Mouse (Mus musculus) liver, embryonic 11.5 days (tissue): Measurements from ENCODE around the gene Tpbgl. TPM values are rescaled to one million over a fixed set of nuclear protein-coding genes. Genes with fewer than 3 reads are reported as not detected.

Source experiments
- ATAC-seq: fragments of 200-750 bp; cut with Nextera tagmentation; replicated peaks from 2 replicates; pipeline ENCODE4 v1.8.0; 2017; ENCODE audit warnings: moderate number of reproducible peaks, mild to moderate bottlenecking, moderate TSS enrichment, moderate library complexity; ENCODE audit not compliant: low FRiP score
- DNase-seq: peaks from one replicate; pipeline ENCODE4 v3.0.0-alpha.2; 2017; ENCODE audit warnings: low spot score
- H3K27ac ChIP-seq: fragments of 300-500 bp; sonication (generic); 2 replicates; pipeline ENCODE4 v1.5.1; 2014; ENCODE audit warnings: mild to moderate bottlenecking, low read depth, low read length, control low read depth
- H3K27me3 ChIP-seq: fragments of 300-500 bp; sonication (generic); replicated peaks from 2 replicates; pipeline ENCODE4 v1.6.1; 2014; ENCODE audit warnings: low read length, mixed read lengths; ENCODE audit not compliant: control insufficient read depth, insufficient read depth
- H3K36me3 ChIP-seq: fragments of 300-500 bp; sonication (generic); 2 replicates; pipeline ENCODE4 v1.6.1; 2014; ENCODE audit warnings: mild to moderate bottlenecking, low read length, moderate library complexity, mixed read lengths; ENCODE audit not compliant: control insufficient read depth, insufficient read depth
- H3K4me1 ChIP-seq: fragments of 300-500 bp; sonication (generic); replicated peaks from 2 replicates; pipeline ENCODE4 v1.6.1; 2014; ENCODE audit warnings: low read length, mixed read lengths; ENCODE audit not compliant: control insufficient read depth, insufficient read depth
- H3K4me2 ChIP-seq: fragments of 300-500 bp; sonication (generic); 2 replicates; pipeline ENCODE4 v1.6.1; 2014; ENCODE audit warnings: mild to moderate bottlenecking, control low read depth, moderate library complexity
- H3K4me3 ChIP-seq: fragments of 300-500 bp; sonication (generic); 2 replicates; pipeline ENCODE4 v1.5.1; 2014; ENCODE audit warnings: low read depth, low read length, control low read depth
- H3K9ac ChIP-seq: fragments of 300-500 bp; sonication (generic); 2 replicates; pipeline ENCODE4 v1.6.1; 2014; ENCODE audit warnings: low read depth, low read length, control low read depth
- H3K9me3 ChIP-seq: fragments of 300-500 bp; sonication (generic); 2 replicates; pipeline ENCODE4 v1.6.1; 2016; ENCODE audit warnings: low read length, inconsistent platforms, mixed read lengths; ENCODE audit not compliant: control insufficient read depth
- WGBS: fragments of 180-500 bp; shearing (Covaris S2); extraction: QIAGEN DNeasy Blood & Tissue Kit; methylation state at CpG from one replicate; pipeline ENCODE4 v1.1.7; 2014; 5-methylcytosine and 5-hydroxymethylcytosine counted together
- polyA plus RNA-seq: library from polyadenylated mRNA; unstranded; fragments of >200 nt; fragmentation: Nextera tagmentation; extraction: Ambion mirVana; gene quantifications from 2 replicates; pipeline ENCODE4 v1.2.1, GENCODE M21; 2014

Tpbgl gene
- polyA plus RNA-seq, 1 experiment from 2014 or later: 0.78 TPM

GRCm38 (mm10) chr7:99618860-99619259 is 8.0 kb downstream of the Tpbgl start:
- no peak for DNase-seq
- H3K9me3 ChIP-seq: no peaks in the 10 kb centered on the region
- H3K27me3 ChIP-seq: peaks cover 31% of the 10 kb centered on the region
- H3K4me1 ChIP-seq: no peaks in the 10 kb centered on the region
- no peak overlapping the region for H3K4me2 ChIP-seq
- H3K36me3 ChIP-seq: no peaks in the 10 kb centered on the region
- no peak overlapping the region for H3K4me3 ChIP-seq
- WGBS: 9% methylated on average over 3 of the region's 3 CpGs
- no peak overlapping the region for H3K9ac ChIP-seq
- no peak overlapping the region for H3K27ac ChIP-seq
- no peak for ATAC-seq

DNA sequence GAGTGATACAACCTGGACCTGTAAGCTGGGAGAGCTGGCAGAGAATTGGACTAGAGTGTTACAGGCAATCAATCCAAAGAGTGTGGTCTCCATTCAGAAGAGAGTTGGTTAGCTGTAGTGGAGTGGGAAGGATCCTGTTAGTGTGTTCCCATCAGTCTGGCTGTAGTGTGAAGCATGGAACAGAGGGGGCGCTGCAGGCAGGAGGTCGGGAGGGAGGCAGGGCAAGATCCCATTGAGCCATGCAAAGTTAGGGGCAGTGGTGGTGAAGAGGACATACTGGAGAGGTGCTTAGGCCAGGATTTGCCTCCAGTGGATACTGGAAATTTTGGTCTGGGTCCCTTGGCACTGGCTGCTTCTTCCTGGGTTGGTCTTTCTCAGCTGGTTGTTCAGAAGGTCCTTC is 8.6 kb downstream of the Tpbgl start:
- Histone ChIP-seq H3K27ac (no peak overlapping the region), H3K4me2 (no peak overlapping the region), H3K36me3 (no peaks in the 10 kb centered on the region), H3K4me3 (no peak overlapping the region), H3K9ac (no peak overlapping the region), H3K9me3 (no peaks in the 10 kb centered on the region), H3K27me3 (peaks cover 28% of the 10 kb centered on the region), H3K4me1 (no peaks in the 10 kb centered on the region)
- WGBS: 63% methylated on average over 2 of the region's 2 CpGs
- ATAC-seq: no peak
- DNase-seq: no peak

DNA sequence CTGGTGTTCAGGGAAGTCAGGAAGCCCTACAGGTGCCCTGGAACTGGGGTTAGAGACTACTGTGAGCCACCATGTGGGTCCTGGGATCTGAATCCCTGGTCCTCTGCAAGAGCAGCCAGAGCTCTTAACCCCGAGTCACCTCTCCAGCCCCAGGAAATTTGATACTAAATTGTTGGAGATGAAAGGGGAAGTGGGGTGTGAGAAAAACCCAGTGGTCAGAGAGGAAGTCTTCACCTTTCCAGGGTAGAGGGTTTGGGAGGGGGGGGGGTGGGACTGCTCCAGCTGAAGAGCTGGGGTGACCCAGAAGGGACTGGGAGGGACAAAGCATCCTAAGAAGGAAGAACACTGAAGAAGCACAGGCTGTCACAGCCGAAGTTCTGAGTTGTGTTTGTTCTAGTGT is 19.3 kb downstream of the Tpbgl start:
- Histone ChIP-seq H3K9me3 (no peaks in the 10 kb centered on the region), H3K4me2 (no peak overlapping the region), H3K27ac (no peak overlapping the region), H3K4me3 (no peak overlapping the region), H3K4me1 (no peaks in the 10 kb centered on the region; the same call in 1 of the 2 replicates), H3K36me3 (peaks cover 14% of the 10 kb centered on the region), H3K27me3 (no peaks in the 10 kb centered on the region), H3K9ac (no peak overlapping the region)
- 68% methylated on average over 2 of the region's 2 CpGs for WGBS
- ATAC-seq (no peak), DNase-seq (no peak)

GRCm38 (mm10) chr7:99606766-99607165 is 20.1 kb downstream of the Tpbgl start:
- Histone ChIP-seq H3K27me3 (no peaks in the 10 kb centered on the region), H3K4me1 (no peaks in the 10 kb centered on the region; the same call in 1 of the 2 replicates), H3K36me3 (peaks cover 23% of the 10 kb centered on the region), H3K4me3 (no peak overlapping the region), H3K9ac (no peak overlapping the region), H3K4me2 (no peak overlapping the region), H3K27ac (no peak overlapping the region), H3K9me3 (no peaks in the 10 kb centered on the region)
- DNase-seq (no peak), ATAC-seq (no peak)
- 78% methylated on average over 3 of the region's 3 CpGs for WGBS

DNA sequence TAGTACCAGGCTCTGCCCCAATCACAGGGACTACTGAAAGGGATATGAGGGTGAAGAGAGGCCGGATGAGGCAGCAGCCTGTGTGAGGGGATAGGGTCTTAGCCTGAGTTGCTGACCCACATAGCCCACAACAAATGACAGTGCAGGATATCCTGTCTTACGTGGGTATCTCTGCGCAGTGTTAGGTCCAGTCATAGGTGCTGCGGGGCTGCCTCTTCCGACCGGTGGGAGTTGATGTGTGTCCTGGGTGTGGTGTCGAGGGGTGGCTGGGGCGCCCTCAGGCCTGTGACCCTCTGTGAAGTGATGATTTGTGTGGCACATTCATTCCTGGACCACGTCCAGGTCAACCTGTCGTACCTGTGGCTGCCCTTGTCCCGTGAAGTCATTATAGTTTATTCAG is 20.6 kb downstream of the Tpbgl start:
- peak; percentile 20; the same call in 1 of the 2 replicates for ATAC-seq
- H3K9me3 ChIP-seq: no peaks in the 10 kb centered on the region

DNA sequence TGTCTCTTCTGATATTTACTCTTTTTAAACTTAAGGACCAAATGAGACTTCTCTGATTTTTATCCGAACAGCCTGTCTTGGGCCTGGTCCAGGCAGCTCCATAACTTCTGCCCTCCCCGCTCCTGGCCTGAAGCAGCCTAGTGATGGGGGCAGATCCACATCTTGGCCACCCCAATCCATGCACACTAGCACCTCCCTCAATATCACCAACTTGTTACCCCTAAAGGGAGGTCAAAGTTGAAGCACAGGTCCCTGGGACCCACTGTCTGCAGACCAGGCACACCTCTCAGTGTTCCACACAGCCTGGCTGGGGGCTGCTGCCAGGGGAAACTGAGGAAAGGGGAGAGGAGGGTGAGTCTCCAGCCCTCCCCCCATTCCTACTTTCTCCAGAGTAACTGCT is 21.8 kb downstream of the Tpbgl start:
- Histone ChIP-seq H3K27ac (no peak overlapping the region), H3K4me2 (no peak overlapping the region), H3K9ac (no peak overlapping the region), H3K9me3 (no peaks in the 10 kb centered on the region), H3K4me1 (no peaks in the 10 kb centered on the region; the same call in 1 of the 2 replicates), H3K27me3 (no peaks in the 10 kb centered on the region), H3K4me3 (no peak overlapping the region), H3K36me3 (peaks cover 33% of the 10 kb centered on the region)
- DNase-seq (no peak), ATAC-seq (peak; percentile 22; the same call in 1 of the 2 replicates)
- 88% methylated on average over 2 of the region's 2 CpGs for WGBS

More for the DNA sequence above, 20.6 kb downstream of the Tpbgl start:
- 84% methylated on average over 11 of the region's 11 CpGs for WGBS
- H3K27ac ChIP-seq: no peak overlapping the region
- H3K9ac ChIP-seq: no peak overlapping the region
- no peak overlapping the region for H3K4me3 ChIP-seq
- H3K4me2 ChIP-seq: no peak overlapping the region
- DNase-seq: no peak
- H3K36me3 ChIP-seq: peaks cover 25% of the 10 kb centered on the region
- no peaks in the 10 kb centered on the region for H3K27me3 ChIP-seq
- H3K4me1 ChIP-seq: no peaks in the 10 kb centered on the region; the same call in 1 of the 2 replicates

DNA sequence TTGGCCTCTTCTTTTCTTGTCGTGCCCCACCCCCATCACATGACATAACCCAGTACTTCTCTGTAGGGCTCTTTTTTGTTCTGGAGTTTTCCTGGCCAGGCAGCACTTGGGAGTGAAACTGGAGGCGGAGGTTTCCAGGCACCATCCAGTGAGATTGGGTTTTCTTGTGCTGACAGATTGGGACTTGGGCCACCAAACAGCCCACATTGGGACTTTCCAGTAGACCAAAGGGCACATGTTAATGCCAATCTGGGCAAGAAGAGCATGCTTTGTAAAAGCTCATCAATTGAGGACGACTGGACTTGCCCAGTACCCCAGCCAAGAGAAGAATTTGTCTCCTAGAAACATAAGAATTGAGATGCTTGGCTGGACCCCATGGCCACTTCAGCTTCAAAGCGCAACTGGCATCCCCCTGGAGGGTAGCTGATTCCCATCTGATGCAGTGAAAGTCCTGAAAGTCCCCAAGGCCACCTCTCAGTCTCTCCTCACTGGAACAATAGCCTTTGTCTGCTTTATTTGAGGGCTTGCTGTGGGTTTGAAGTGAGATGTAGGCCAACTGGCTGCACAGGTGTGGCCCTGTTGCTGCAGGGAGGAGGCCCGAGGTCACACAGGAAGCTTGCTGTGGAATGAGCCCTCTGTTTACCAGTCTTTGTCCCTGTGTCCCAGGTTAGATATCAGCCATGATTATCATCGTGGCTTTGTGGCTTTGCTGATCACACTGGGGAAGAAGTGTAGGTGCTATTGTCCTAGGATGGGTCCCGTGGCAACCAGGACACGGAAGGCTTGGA is 22.8 kb downstream of the Tpbgl start:
- no peak overlapping the region for H3K4me3 ChIP-seq
- DNase-seq (no peak), ATAC-seq (no peak)
- no peaks in the 10 kb centered on the region; the same call in 1 of the 2 replicates for H3K4me1 ChIP-seq
- peaks cover 38% of the 10 kb centered on the region for H3K36me3 ChIP-seq
- H3K9ac ChIP-seq: no peak overlapping the region
- no peaks in the 10 kb centered on the region for H3K27me3 ChIP-seq
- H3K4me2 ChIP-seq: no peak overlapping the region
- H3K9me3 ChIP-seq: no peaks in the 10 kb centered on the region
- 83% methylated on average over 8 of the region's 8 CpGs for WGBS
- peak overlapping the region; percentile 28; the same call in 1 of the 2 replicates for H3K27ac ChIP-seq

DNA sequence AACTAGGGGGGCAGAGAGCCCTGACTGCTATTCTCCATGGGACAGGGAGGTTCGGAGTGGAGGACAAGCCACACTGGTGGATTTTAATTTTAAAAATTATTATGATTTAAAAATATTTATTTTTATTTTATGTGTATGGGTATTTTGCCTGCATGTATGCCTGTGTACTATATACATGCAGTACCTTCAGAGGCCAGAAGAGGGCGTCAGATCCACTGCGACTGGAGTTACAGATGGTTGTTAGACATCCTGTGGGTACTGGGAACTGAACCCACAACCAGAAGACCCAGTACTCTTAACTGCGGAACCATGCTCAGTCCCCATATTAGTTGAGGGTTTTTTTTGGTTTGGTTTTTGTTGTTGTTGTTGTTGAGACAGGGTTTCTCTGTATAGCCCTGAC is 28.2 kb downstream of the Tpbgl start:
- ATAC-seq: no peak
- 72% methylated on average over 4 of the region's 4 CpGs for WGBS
- no peak overlapping the region for H3K27ac ChIP-seq
- H3K9ac ChIP-seq: no peak overlapping the region
- H3K4me1 ChIP-seq: peaks cover 11% of the 10 kb centered on the region
- H3K36me3 ChIP-seq: peaks cover 59% of the 10 kb centered on the region
- H3K4me3 ChIP-seq: no peak overlapping the region
- no peak overlapping the region for H3K4me2 ChIP-seq
- H3K27me3 ChIP-seq: no peaks in the 10 kb centered on the region
- no peak for DNase-seq
- H3K9me3 ChIP-seq: no peaks in the 10 kb centered on the region
